Mouse (Mus musculus) intestine, embryonic 14.5 days (tissue): ENCODE measurements around the gene Calhm3. TPM values are rescaled to one million over a fixed set of nuclear protein-coding genes. Genes with fewer than 3 reads are reported as not detected.
A peak's percentile ranks its signal among the peaks of the same experiment; 100 is the strongest.

Source experiments
- ATAC-seq: fragments of 200-750 bp; cut with Nextera tagmentation; replicated peaks from 2 replicates; pipeline ENCODE4 v1.8.0; 2017; ENCODE audit warnings: low read depth, moderate number of reproducible peaks, moderate TSS enrichment, moderate library complexity; ENCODE audit not compliant: low FRiP score, low TSS enrichment
- DNase-seq: peaks from one replicate; pipeline ENCODE4 v3.0.0-alpha.2; 2018; ENCODE audit warnings: low spot score
- H3K27ac ChIP-seq: fragments of 300-500 bp; sonication (generic); 2 replicates; pipeline ENCODE4 v1.5.1; 2014; ENCODE audit warnings: low read depth, mild to moderate bottlenecking, control low read depth
- H3K27me3 ChIP-seq: fragments of 300-500 bp; sonication (generic); replicated peaks from 2 replicates; pipeline ENCODE4 v1.6.1; 2014; ENCODE audit warnings: low read length, control low read depth; ENCODE audit not compliant: control insufficient read depth, insufficient read depth
- H3K36me3 ChIP-seq: fragments of 300-500 bp; sonication (generic); 2 replicates; pipeline ENCODE4 v1.6.1; 2014; ENCODE audit warnings: low read length, control low read depth; ENCODE audit not compliant: control insufficient read depth, insufficient read depth
- H3K4me1 ChIP-seq: fragments of 300-500 bp; sonication (generic); replicated peaks from 2 replicates; pipeline ENCODE4 v1.6.1; 2014; ENCODE audit warnings: low read length, control low read depth, mixed read lengths; ENCODE audit not compliant: control insufficient read depth, insufficient read depth
- H3K4me2 ChIP-seq: fragments of 300-500 bp; sonication (generic); 2 replicates; pipeline ENCODE4 v1.6.1; 2014; ENCODE audit warnings: low read length
- H3K4me3 ChIP-seq: fragments of 300-500 bp; sonication (generic); 2 replicates; pipeline ENCODE4 v1.5.1; 2014; ENCODE audit warnings: low read depth, low read length, control low read depth, mixed read lengths
- H3K9ac ChIP-seq: fragments of 300-500 bp; sonication (generic); 2 replicates; pipeline ENCODE4 v1.6.1; 2014; ENCODE audit warnings: mild to moderate bottlenecking, low read length
- H3K9me3 ChIP-seq: fragments of 300-500 bp; sonication (generic); 2 replicates; pipeline ENCODE4 v1.6.1; 2016; ENCODE audit warnings: low read length, control low read depth; ENCODE audit not compliant: control insufficient read depth
- WGBS: fragments of 180-500 bp; shearing (Covaris S2); extraction: QIAGEN DNeasy Blood & Tissue Kit; methylation state at CpG from one replicate; pipeline ENCODE4 v1.1.7; 2014; 5-methylcytosine and 5-hydroxymethylcytosine counted together
- polyA plus RNA-seq: library from polyadenylated mRNA; unstranded; fragments of >200 nt; fragmentation: Nextera tagmentation; extraction: Ambion mirVana; gene quantifications from 2 replicates; pipeline ENCODE4 v1.2.1, GENCODE M21; 2014

Gene Calhm3
- polyA plus RNA-seq, 1 experiment from 2014 or later: not detected

DNA sequence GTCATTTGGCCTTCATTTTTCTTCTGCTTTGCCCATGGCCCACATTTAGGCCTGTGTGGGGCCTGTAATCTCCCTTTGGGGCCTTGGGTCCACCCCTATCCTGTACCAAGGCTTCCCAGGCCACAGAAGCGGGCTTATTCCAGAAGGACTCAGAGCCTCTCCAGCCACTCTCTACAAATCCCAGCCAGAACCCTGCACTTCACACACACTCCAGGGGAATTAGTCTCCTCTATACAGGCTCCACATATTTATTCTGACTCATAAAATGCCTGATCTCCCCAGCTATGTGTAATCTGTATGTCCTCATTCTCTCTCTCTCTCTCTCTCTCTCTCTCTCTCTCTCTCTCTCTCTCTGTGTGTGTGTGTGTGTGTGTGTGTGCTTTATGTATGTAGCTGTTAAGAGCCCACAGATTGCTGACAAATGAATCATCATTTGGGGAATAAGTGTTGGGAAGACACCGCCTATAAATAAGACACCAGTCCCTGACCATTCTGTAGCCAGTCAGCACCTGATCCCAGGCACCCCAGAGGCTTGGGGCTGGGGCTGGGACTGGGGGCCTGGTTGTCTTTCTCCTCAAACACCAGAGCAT, 19.4 kb upstream of the Calhm3 start:
- no peak overlapping the region for H3K9ac ChIP-seq
- ATAC-seq: no peak
- H3K27ac ChIP-seq: no peak overlapping the region
- 94% methylated on average over 2 of the region's 2 CpGs for WGBS
- no peaks in the 10 kb centered on the region for H3K9me3 ChIP-seq
- peaks cover 5% of the 10 kb centered on the region; the same call in 1 of the 2 replicates for H3K4me1 ChIP-seq
- no peak overlapping the region for H3K4me3 ChIP-seq
- peaks cover 12% of the 10 kb centered on the region for H3K27me3 ChIP-seq
- DNase-seq: no peak
- H3K36me3 ChIP-seq: no peaks in the 10 kb centered on the region
- no peak overlapping the region for H3K4me2 ChIP-seq

DNA sequence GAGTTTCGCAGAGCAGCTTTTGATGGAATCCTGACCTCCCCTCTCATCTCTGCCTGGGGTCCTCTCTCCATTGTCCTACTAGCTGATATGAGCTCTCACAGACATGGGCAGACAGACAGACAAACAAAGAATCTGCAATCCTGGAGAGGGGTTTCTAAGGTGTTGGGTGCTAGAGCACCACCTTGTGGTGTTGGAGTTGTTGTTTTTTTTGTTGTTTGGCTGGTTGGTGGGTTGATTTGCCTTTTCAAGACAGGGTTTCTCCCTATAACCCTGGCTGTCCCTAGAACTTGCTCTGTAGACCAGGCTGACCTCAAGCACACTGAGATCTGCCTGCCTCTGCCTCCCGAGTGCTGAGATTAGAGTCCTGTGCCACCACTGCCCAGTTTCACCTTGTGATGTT, 17.9 kb upstream of the Calhm3 start:
- ATAC-seq: no peak
- Histone ChIP-seq H3K4me1 (peaks cover 5% of the 10 kb centered on the region; the same call in 1 of the 2 replicates), H3K9me3 (no peaks in the 10 kb centered on the region), H3K4me2 (no peak overlapping the region), H3K9ac (no peak overlapping the region), H3K27ac (no peak overlapping the region), H3K36me3 (no peaks in the 10 kb centered on the region), H3K27me3 (peaks cover 12% of the 10 kb centered on the region), H3K4me3 (no peak overlapping the region)
- DNase-seq: no peak
- WGBS: 76% methylated on average over 2 of the region's 2 CpGs

DNA sequence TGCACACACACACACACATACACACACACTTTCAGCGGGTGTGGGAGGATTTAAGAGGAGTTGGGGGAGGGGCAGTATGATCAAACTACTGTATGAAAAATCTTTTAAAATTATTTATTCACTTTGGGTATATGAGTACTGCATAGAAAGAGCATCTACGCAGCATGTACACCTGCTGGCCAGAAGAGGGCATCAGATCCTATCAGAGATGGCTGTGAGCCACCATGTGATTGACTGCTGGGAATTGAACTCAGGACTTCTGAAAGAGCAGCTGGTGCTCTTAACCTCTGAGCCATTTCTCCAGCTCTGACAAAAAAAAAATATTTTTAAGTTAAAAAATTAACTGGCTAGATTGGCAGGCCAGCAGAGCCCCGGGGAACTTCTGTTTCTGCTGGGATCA, 17.0 kb upstream of the Calhm3 start:
- Histone ChIP-seq H3K27me3 (peaks cover 10% of the 10 kb centered on the region), H3K9me3 (no peaks in the 10 kb centered on the region), H3K9ac (no peak overlapping the region), H3K4me3 (no peak overlapping the region), H3K4me2 (no peak overlapping the region), H3K27ac (no peak overlapping the region), H3K36me3 (no peaks in the 10 kb centered on the region), H3K4me1 (peaks cover 5% of the 10 kb centered on the region; the same call in 1 of the 2 replicates)
- ATAC-seq: no peak
- WGBS: 61% methylated on average over 3 of the region's 3 CpGs
- no peak for DNase-seq

DNA sequence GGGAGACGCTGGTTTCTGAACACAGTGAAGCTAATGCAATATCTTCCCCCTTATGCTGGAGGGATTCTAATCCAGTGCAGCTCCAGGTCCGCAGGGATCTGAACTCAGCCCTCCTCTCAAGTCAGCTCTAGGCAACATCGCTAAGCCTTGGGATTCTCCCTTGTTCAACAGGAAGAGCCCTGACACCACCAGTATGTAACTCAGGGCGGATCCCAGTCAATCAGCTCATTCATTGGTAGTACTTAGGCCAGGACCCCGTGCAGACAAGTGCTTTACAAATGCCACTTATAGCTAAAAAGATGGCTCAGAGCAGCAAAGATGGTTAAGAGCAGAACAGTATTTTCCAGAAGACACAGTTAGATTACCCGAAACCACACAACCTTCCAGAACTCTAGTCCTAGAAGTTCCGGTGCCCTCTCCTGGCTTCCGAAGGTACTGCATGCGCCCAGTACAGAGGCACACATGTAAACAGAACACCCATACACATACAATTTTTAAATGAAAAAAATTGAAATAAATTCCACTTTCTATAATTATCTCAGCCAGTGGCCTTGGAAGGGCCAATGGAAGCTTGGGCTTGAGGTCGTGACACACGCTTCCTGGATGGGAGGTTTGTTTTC, 11.3 kb upstream of the Calhm3 start:
- ATAC-seq (0 out of 2 replicates have a peak, but pooled peaks have one; percentile 50), DNase-seq (peak; percentile 96)
- no peak overlapping the region for H3K9ac ChIP-seq
- no peaks in the 10 kb centered on the region for H3K36me3 ChIP-seq
- no peaks in the 10 kb centered on the region for H3K27me3 ChIP-seq
- no peaks in the 10 kb centered on the region for H3K4me1 ChIP-seq
- H3K4me3 ChIP-seq: no peak overlapping the region
- H3K9me3 ChIP-seq: no peaks in the 10 kb centered on the region
- no peak overlapping the region for H3K27ac ChIP-seq
- 25% methylated on average over 11 of the region's 11 CpGs for WGBS
- H3K4me2 ChIP-seq: peak overlapping the region; percentile 27

DNA sequence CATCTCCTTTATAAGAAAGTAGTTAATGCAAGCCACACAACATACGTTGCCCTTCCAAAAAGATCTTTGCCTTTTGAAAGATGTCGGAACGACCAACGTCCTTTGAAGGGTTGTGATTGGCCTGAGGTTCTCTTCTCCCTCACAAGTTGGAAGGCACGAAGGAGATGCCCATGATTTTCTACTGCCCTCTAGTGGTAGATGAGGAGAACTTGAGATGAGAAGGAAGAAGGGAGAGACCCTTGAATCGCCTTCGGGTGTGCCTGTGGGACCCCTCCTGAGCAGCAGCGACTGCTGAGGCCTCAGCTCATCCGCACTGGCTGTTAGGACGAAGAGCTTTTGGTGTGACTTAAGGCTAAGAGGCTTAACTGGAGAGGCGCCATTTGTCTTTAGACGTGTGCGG, 10.7 kb upstream of the Calhm3 start:
- no peak overlapping the region for H3K27ac ChIP-seq
- no peaks in the 10 kb centered on the region for H3K9me3 ChIP-seq
- no peak overlapping the region for H3K4me3 ChIP-seq
- WGBS: 7% methylated on average over 13 of the region's 13 CpGs
- H3K4me2 ChIP-seq: peak overlapping the region; percentile 27
- ATAC-seq: 0 out of 2 replicates have a peak, but pooled peaks have one; percentile 58
- H3K27me3 ChIP-seq: no peaks in the 10 kb centered on the region
- H3K36me3 ChIP-seq: no peaks in the 10 kb centered on the region
- DNase-seq: peak; percentile 67
- H3K4me1 ChIP-seq: no peaks in the 10 kb centered on the region
- no peak overlapping the region for H3K9ac ChIP-seq

DNA sequence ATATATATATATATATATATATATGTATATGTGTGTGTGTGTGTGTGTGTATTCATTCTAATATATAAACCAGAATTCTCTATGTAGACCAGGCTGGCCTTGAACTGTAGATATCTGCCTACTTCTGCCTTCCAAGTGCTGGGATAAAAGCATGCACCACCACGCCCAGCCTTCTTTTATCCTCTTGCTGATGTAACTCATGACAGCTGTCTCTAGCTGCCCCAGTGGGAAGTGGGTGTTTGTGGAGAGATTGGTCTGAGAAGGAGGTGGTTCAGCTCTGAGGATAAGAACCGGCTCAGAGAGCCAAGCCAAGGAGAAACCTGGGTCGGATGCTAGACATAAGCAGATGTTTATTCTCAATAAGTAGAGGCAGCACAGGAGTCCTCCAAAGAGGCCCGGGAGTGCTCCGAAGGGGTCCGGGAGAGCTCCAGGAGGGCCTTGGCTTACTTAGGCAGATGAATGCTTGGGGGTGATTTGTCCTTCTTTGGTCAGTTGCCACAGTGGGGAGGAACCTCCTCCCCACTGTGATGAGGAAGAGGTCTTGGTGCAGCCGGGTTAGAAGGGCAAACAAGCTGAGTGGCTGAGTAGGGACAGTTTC, 10.2 kb upstream of the Calhm3 start:
- H3K4me2 ChIP-seq: no peak overlapping the region
- H3K27me3 ChIP-seq: no peaks in the 10 kb centered on the region
- no peak for ATAC-seq
- no peaks in the 10 kb centered on the region for H3K36me3 ChIP-seq
- H3K9me3 ChIP-seq: no peaks in the 10 kb centered on the region
- H3K4me1 ChIP-seq: no peaks in the 10 kb centered on the region
- no peak overlapping the region for H3K27ac ChIP-seq
- 49% methylated on average over 7 of the region's 7 CpGs for WGBS
- H3K4me3 ChIP-seq: no peak overlapping the region
- DNase-seq: no peak
- no peak overlapping the region for H3K9ac ChIP-seq

DNA sequence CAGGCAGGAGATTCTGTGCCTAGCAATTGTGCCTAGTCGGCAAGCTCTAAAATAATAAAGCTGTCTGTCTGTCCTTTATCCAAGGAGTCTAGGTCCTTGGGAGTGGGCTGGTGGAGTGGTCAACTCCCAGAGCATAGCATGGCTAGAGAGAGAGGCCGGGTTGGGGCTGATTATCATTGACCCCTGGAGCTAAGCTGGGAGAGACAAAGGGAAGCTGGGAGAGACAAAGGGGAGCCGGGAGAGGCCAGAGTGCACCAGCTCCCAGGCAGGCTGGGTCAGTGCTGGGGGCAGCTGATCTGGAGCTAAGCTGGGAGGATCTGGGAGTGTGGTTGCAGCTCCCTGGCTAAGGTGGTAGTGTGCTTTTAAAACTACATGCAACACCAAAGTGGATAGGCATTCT, 9.2 kb upstream of the Calhm3 start:
- no peak overlapping the region for H3K27ac ChIP-seq
- WGBS: 39% methylated on average over 3 of the region's 3 CpGs
- DNase-seq (no peak), ATAC-seq (no peak)
- H3K4me2 ChIP-seq: no peak overlapping the region
- no peaks in the 10 kb centered on the region for H3K27me3 ChIP-seq
- no peak overlapping the region for H3K9ac ChIP-seq
- H3K4me1 ChIP-seq: no peaks in the 10 kb centered on the region
- no peaks in the 10 kb centered on the region for H3K36me3 ChIP-seq
- no peaks in the 10 kb centered on the region for H3K9me3 ChIP-seq
- H3K4me3 ChIP-seq: no peak overlapping the region

DNA sequence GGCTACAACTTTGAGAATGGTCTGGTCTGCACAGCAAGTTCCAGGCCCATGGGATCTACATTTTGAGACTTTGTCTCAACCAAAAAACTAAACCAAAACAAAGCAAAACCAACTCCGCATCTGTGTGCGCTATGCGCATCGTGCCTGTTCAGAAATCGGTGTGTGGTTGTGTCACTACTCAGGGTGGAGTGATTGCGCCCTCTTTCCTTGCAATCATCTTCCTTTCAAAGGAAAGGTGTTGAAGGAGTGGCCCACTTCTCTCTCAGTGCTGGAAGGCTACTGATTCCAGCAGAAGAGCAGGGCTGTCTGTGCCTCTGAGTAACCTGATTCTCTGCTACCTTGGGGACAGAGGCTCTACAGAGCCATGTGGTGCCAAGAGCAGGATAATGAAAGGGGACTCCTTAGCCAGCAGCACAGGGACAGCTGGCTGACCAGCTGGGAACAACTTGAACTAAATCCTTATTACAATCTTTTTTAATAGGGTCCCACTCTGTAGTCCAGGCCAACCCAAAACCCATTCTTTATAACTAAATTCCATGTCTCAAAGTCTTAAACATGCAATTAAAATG, 5.7 kb upstream of the Calhm3 start:
- no peaks in the 10 kb centered on the region for H3K9me3 ChIP-seq
- H3K4me1 ChIP-seq: no peaks in the 10 kb centered on the region
- H3K4me3 ChIP-seq: no peak overlapping the region
- 91% methylated on average over 6 of the region's 6 CpGs for WGBS
- H3K9ac ChIP-seq: no peak overlapping the region
- no peak overlapping the region for H3K4me2 ChIP-seq
- H3K36me3 ChIP-seq: no peaks in the 10 kb centered on the region
- H3K27me3 ChIP-seq: no peaks in the 10 kb centered on the region
- no peak overlapping the region for H3K27ac ChIP-seq
- no peak for ATAC-seq
- no peak for DNase-seq
